Mouse (Mus musculus): ENCODE data around the gene Vangl1. TPM values are rescaled to one million over a fixed set of nuclear protein-coding genes. Genes with fewer than 3 reads are reported as not detected.

Gene Vangl1
- polyA plus RNA-seq, 1 experiment from 2014 or later: 22.8 TPM

GRCm38 (mm10) chr3:102191575-102191974, 12.9 kb downstream of the Vangl1 start:
- DNase-seq (no peak), ATAC-seq (no peak)
- no peak overlapping the region for H3K9ac ChIP-seq (replicated peaks)
- TF ChIP-seq CTCF (IDR thresholded peaks at IDR 0.05; ENCODE audit: low read depth) (no peak), EP300 (IDR thresholded peaks at IDR 0.05; ENCODE audit: low read depth) (no peak)
- H3K9me3 ChIP-seq (ENCODE audit: low read length): no peaks in the 10 kb centered on the region
- H3K4me3 ChIP-seq (ENCODE audit: low read depth, low read length): no peak overlapping the region
- 0 out of 2 replicates have a peak, but pooled peaks cover 4% of the 10 kb centered on the region for H3K4me1 ChIP-seq (ENCODE audit: insufficient read depth)
- 75% methylated on average over 3 of the region's 3 CpGs for WGBS (ENCODE audit: insufficient replicate concordance)
- H3K36me3 ChIP-seq (replicated peaks; ENCODE audit: insufficient read depth, low read length): 0 out of 2 replicates have a peak, but pooled peaks cover 1% of the 10 kb centered on the region
- no peak overlapping the region for H3K27ac ChIP-seq (ENCODE audit: low read depth)
- H3K27me3 ChIP-seq (ENCODE audit: insufficient read depth, low read length): peaks cover 7% of the 10 kb centered on the region; the same call in 1 of the 2 replicates
- no peak overlapping the region for H3K4me2 ChIP-seq (ENCODE audit: low read depth, low read length)

GRCm38 (mm10) chr3:102190642-102191041, 13.9 kb downstream of the Vangl1 start:
- DNase-seq: no peak
- TF ChIP-seq CTCF (IDR thresholded peaks at IDR 0.05; ENCODE audit: low read depth) (no peak), EP300 (IDR thresholded peaks at IDR 0.05; ENCODE audit: low read depth) (no peak)
- Histone ChIP-seq H3K27ac (ENCODE audit: low read depth) (no peak overlapping the region), H3K9ac (replicated peaks) (no peak overlapping the region), H3K4me2 (ENCODE audit: low read depth, low read length) (no peak overlapping the region), H3K9me3 (ENCODE audit: low read length) (no peaks in the 10 kb centered on the region), H3K4me1 (ENCODE audit: insufficient read depth) (0 out of 2 replicates have a peak, but pooled peaks cover 4% of the 10 kb centered on the region), H3K36me3 (replicated peaks; ENCODE audit: insufficient read depth, low read length) (no peaks in the 10 kb centered on the region), H3K4me3 (ENCODE audit: low read depth, low read length) (no peak overlapping the region), H3K27me3 (ENCODE audit: insufficient read depth, low read length) (peaks cover 7% of the 10 kb centered on the region; the same call in 1 of the 2 replicates)
- no peak for ATAC-seq

GRCm38 (mm10) chr3:102190015-102190414, 14.5 kb downstream of the Vangl1 start:
- H3K27ac ChIP-seq (ENCODE audit: low read depth): no peak overlapping the region
- ATAC-seq (no peak), DNase-seq (no peak)
- H3K4me1 ChIP-seq (ENCODE audit: insufficient read depth): 0 out of 2 replicates have a peak, but pooled peaks cover 4% of the 10 kb centered on the region
- H3K27me3 ChIP-seq (ENCODE audit: insufficient read depth, low read length): peaks cover 7% of the 10 kb centered on the region; the same call in 1 of the 2 replicates
- H3K9me3 ChIP-seq (ENCODE audit: low read length): no peaks in the 10 kb centered on the region
- H3K9ac ChIP-seq (replicated peaks): no peak overlapping the region
- H3K4me3 ChIP-seq (ENCODE audit: low read depth, low read length): no peak overlapping the region
- H3K4me2 ChIP-seq (ENCODE audit: low read depth, low read length): no peak overlapping the region
- TF ChIP-seq CTCF (IDR thresholded peaks at IDR 0.05; ENCODE audit: low read depth) (no peak), EP300 (IDR thresholded peaks at IDR 0.05; ENCODE audit: low read depth) (no peak)
- H3K36me3 ChIP-seq (replicated peaks; ENCODE audit: insufficient read depth, low read length): no peaks in the 10 kb centered on the region
- 54% methylated on average over 4 of the region's 4 CpGs for WGBS (ENCODE audit: insufficient replicate concordance)

- no peak overlapping the region for H3K4me3 ChIP-seq (ENCODE audit: low read depth, low read length)
- no peaks in the 10 kb centered on the region for H3K9me3 ChIP-seq (ENCODE audit: low read length)
- no peak overlapping the region for H3K27ac ChIP-seq (ENCODE audit: low read depth)
- TF ChIP-seq EP300 (IDR thresholded peaks at IDR 0.05; ENCODE audit: low read depth) (no peak), CTCF (IDR thresholded peaks at IDR 0.05; ENCODE audit: low read depth) (no peak)
- H3K4me2 ChIP-seq (ENCODE audit: low read depth, low read length): no peak overlapping the region
- no peak overlapping the region for H3K9ac ChIP-seq (replicated peaks)
- DNase-seq (no peak), ATAC-seq (no peak)
- 59% methylated on average over 6 of the region's 6 CpGs for WGBS (ENCODE audit: insufficient replicate concordance)
- 0 out of 2 replicates have a peak, but pooled peaks cover 4% of the 10 kb centered on the region for H3K4me1 ChIP-seq (ENCODE audit: insufficient read depth)
- H3K27me3 ChIP-seq (ENCODE audit: insufficient read depth, low read length): 0 out of 2 replicates have a peak, but pooled peaks cover under 1% of the 10 kb centered on the region
- H3K36me3 ChIP-seq (replicated peaks; ENCODE audit: insufficient read depth, low read length): no peaks in the 10 kb centered on the region
Observed at GRCm38 (mm10) chr3:102188972-102189371, 15.5 kb downstream of the Vangl1 start.

GRCm38 (mm10) chr3:102187401-102187800, 17.1 kb downstream of the Vangl1 start:
- H3K9ac ChIP-seq (replicated peaks): no peak overlapping the region
- TF ChIP-seq EP300 (IDR thresholded peaks at IDR 0.05; ENCODE audit: low read depth): no peak
- TF ChIP-seq CTCF (IDR thresholded peaks at IDR 0.05; ENCODE audit: low read depth): no peak
- H3K4me2 ChIP-seq (ENCODE audit: low read depth, low read length): no peak overlapping the region
- 51% methylated on average over 4 of the region's 4 CpGs for WGBS (ENCODE audit: insufficient replicate concordance)
- DNase-seq (no peak), ATAC-seq (peak; percentile 86)
- H3K27me3 ChIP-seq (ENCODE audit: insufficient read depth, low read length): no peaks in the 10 kb centered on the region
- H3K4me3 ChIP-seq (ENCODE audit: low read depth, low read length): no peak overlapping the region
- no peaks in the 10 kb centered on the region for H3K9me3 ChIP-seq (ENCODE audit: low read length)
- H3K4me1 ChIP-seq (ENCODE audit: insufficient read depth): no peaks in the 10 kb centered on the region
- no peak overlapping the region for H3K27ac ChIP-seq (ENCODE audit: low read depth)
- no peaks in the 10 kb centered on the region for H3K36me3 ChIP-seq (replicated peaks; ENCODE audit: insufficient read depth, low read length)

GRCm38 (mm10) chr3:102184721-102185120, 19.8 kb downstream of the Vangl1 start:
- DNase-seq (no peak), ATAC-seq (no peak)
- Histone ChIP-seq H3K4me3 (ENCODE audit: low read depth, low read length) (no peak overlapping the region), H3K27me3 (ENCODE audit: insufficient read depth, low read length) (no peaks in the 10 kb centered on the region), H3K9me3 (ENCODE audit: low read length) (no peaks in the 10 kb centered on the region), H3K9ac (replicated peaks) (no peak overlapping the region), H3K4me2 (ENCODE audit: low read depth, low read length) (no peak overlapping the region), H3K4me1 (ENCODE audit: insufficient read depth) (no peaks in the 10 kb centered on the region), H3K27ac (ENCODE audit: low read depth) (no peak overlapping the region), H3K36me3 (replicated peaks; ENCODE audit: insufficient read depth, low read length) (no peaks in the 10 kb centered on the region)
- TF ChIP-seq CTCF (IDR thresholded peaks at IDR 0.05; ENCODE audit: low read depth): no peak
- TF ChIP-seq EP300 (IDR thresholded peaks at IDR 0.05; ENCODE audit: low read depth): no peak
- 79% methylated on average over 5 of the region's 5 CpGs for WGBS (ENCODE audit: insufficient replicate concordance)

- no peaks in the 10 kb centered on the region for H3K4me1 ChIP-seq (ENCODE audit: insufficient read depth)
- WGBS (ENCODE audit: insufficient replicate concordance): 79% methylated on average over 2 of the region's 2 CpGs
- no peak overlapping the region for H3K4me2 ChIP-seq (ENCODE audit: low read depth, low read length)
- H3K4me3 ChIP-seq (ENCODE audit: low read depth, low read length): no peak overlapping the region
- H3K27me3 ChIP-seq (ENCODE audit: insufficient read depth, low read length): no peaks in the 10 kb centered on the region
- TF ChIP-seq CTCF (IDR thresholded peaks at IDR 0.05; ENCODE audit: low read depth) (no peak), EP300 (IDR thresholded peaks at IDR 0.05; ENCODE audit: low read depth) (no peak)
- no peaks in the 10 kb centered on the region for H3K9me3 ChIP-seq (ENCODE audit: low read length)
- no peak for ATAC-seq
- no peak overlapping the region for H3K9ac ChIP-seq (replicated peaks)
- no peaks in the 10 kb centered on the region for H3K36me3 ChIP-seq (replicated peaks; ENCODE audit: insufficient read depth, low read length)
- no peak for DNase-seq
- no peak overlapping the region for H3K27ac ChIP-seq (ENCODE audit: low read depth)
Observed at GRCm38 (mm10) chr3:102182601-102183000, 21.9 kb downstream of the Vangl1 start.

Data from liver, postnatal 0 days (tissue).